Mouse (Mus musculus): ENCODE data around the gene Fam173b.

Gene Fam173b

GRCm38 (mm10) chr15:31634582-31634981 is 32.9 kb downstream of the Fam173b start:
- no peak for DNase-seq (ENCODE audit: low spot score in 2 of 2)

DNA sequence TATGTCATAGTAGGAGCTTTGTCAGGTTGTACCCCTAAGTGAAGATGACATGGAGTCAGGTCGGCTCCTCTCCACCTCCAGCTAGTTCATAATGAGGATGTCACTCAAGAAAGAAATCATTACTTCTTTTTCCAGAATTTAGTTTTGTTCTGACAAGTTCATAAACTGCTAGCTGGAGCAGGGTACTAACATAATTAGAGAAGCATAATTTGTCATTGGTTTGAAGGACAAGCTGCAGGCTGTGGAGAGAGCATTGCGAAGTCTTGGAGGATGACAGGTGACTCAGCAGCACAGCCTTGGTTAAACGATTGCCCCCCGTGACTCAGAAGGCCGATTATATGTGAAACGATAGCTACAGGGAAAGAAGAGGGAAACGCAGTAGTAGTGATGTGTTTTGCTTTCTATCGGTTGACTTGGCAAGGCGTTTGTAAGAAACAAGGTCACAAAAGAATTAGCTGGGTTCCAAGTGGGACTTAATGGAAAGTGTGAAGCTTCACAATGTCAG is 34.5 kb downstream of the Fam173b start:
- DNase-seq (ENCODE audit: low spot score in 2 of 2), result no peak

GRCm38 (mm10) chr15:31647225-31647624 is 45.6 kb downstream of the Fam173b start:
- no peak for DNase-seq (ENCODE audit: low spot score in 2 of 2)

DNA sequence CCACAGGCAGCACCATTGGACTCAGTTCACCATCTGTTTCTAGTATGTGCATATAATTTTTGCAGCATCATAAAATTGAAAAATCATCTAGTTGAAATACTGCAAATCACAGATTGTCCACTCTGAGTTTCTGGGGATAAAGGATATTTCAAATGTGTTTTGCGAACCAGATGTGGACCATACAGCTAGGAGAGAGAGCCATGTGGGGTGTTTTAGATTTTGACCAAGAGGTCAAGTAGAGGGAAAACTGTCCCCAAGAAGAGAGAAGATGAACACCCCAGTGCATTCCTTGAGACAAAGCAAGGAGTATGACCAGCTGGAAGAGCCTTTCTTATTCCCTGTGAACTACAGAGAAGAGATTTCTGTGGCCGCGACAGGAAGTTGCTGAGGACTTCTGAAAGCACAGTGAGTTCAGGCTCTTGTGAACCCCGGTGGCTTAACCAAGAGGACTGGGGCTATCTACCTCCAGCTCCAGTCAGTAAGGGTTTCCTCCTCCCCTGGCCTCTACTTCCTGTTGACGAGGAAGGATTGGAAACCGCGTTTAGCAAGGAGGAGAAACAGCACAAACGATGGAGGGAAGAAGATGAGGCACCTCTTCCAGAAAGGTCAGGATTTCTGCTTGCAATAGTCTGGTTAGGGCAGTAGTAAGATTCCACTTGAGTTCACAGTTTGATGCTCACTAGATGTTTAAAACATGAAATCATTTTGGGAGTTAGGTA is 46.4 kb downstream of the Fam173b start:
- DNase-seq (ENCODE audit: low spot score in 2 of 2), result no peak

DNA sequence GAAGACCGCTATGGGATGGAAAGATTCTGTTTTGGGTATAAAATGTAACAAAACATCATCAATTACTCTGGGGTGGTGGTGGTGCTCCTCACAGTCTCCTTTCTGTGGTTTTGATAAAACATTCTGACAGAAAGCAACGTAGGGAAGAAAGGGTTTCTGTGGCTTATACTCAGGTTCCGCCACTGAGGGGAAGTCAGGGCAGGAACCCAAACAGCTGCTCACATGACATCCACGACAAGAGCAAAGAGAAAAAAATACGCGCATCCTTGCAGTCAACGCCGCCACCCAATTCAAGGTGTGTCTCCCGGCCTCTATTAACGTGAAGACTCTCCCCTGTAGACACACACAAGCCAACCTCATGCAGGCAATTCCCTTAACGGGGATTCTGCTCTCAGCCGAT is 48.0 kb downstream of the Fam173b start:
- no peak for DNase-seq (ENCODE audit: low spot score in 2 of 2)

DNA sequence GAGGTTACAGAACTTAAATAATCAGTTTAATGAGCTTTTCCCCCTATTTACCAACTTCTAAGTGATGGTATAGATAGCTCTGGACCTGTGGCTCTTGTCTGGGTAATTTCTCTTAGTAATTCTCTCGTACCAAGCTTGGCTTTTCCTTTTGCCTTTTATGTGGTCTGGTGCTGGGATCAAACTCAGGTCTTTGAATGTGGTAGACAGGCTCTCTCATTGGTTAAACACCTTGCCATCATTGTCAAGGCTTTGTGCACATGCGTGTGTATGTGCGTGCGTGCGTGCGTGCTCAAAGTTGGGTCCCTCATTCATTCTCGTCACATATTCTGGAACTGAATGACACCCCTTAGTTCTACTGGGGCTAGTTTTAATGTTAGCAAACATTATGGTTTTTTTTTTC is 49.2 kb downstream of the Fam173b start:
- no peak for DNase-seq (ENCODE audit: low spot score in 2 of 2)

DNA sequence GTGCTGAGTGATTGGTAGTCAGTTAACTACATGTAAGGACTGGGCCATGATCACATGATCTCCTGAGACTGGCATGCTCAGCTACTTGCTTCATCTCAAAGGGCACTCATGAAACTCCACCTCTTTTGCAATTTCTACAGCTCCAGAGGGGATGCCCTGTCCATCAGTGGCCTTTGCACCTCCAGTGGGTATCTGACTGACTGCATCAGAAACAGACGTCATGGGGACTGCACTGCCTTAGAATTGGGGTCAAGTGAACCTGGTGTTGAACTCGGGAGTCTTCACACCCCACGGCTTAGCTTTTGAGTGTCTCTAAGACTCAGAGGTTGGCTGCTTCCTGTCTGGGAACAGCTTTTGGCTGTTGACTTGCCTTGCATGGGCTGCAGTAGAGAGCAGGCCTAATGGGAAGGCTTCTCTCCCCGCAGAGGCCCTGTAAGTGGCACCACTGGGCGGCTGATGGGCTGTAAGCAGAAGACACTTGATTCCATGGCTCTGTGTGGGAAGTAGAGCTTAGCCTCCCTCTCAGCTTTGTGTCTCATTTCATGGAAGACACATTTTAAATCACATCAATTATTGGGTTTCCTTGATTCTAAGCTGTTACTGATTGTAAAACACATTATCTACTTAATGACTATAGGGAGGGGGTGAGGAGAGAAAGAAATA is 58.6 kb downstream of the Fam173b start:
- DNase-seq (ENCODE audit: low spot score in 2 of 2), result no peak

DNA sequence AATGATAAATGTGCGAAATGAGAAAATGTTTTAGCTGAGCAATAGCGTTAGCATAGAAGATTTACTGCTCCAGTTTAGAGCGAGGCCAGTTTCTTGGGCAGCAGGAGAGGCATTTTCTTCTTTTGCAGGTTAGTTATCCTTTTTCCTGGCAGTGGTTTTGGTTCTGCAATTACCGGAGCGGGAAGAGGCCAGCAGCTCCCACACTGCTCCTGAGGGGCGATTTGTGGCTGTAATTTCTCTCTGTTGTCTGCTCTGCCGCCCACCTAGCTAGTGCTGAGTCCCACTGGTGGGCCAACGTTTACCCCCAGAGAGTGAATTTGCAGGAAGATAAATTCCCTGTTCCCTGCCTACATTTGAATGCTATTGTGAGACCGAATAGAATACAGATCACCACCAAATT is 59.2 kb downstream of the Fam173b start:
- no peak for DNase-seq (ENCODE audit: low spot score in 2 of 2)

DNA sequence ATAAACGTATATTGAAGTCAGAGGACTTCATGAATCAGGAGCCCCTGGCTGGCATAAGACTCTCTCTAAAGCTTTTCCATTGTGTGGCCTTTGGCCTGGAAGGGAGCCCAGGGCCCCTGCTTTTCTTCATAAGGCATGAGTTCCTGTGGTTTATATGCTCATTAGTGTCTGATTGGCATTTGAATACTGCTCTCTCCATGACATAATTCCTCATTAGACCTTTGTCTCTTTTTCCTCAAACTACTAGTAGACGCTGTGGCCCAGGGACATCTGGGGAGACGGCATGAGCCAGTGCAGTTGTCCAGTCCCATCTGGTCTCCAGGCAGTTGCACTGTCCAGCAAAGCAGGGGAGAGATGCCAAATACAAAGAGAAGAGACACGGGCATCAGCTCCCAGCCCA is 60.1 kb downstream of the Fam173b start:
- no peak for DNase-seq (ENCODE audit: low spot score in 2 of 2)

GRCm38 (mm10) chr15:31663074-31663473 is 61.4 kb downstream of the Fam173b start:
- DNase-seq (ENCODE audit: low spot score in 2 of 2), result peak in 1 of 2 experiments; percentile 8

Measured in urinary bladder, postnatal 36 days (tissue).